Mouse (Mus musculus) kidney, embryonic 15.5 days (tissue): ENCODE measurements at regions not wholly inside any gene's neighbourhood (a gene's known extent, or its start where the extent isn't known, plus 50 kb on each side); places are given as distances from the start of the nearest gene placed in this dataset.

Experiments used
- ATAC-seq: fragments of 200-750 bp; cut with Nextera tagmentation; replicated peaks from 2 replicates; pipeline ENCODE4 v1.8.0; 2017; ENCODE audit warnings: moderate TSS enrichment; ENCODE audit not compliant: low FRiP score
- H3K27ac ChIP-seq: fragments of 300-500 bp; sonication (generic); 2 replicates; pipeline ENCODE4 v1.5.1; 2015; ENCODE audit warnings: mild to moderate bottlenecking, inconsistent platforms
- H3K27me3 ChIP-seq: fragments of 300-500 bp; sonication (generic); 2 replicates; pipeline ENCODE4 v1.6.1; 2015; ENCODE audit warnings: inconsistent platforms
- H3K36me3 ChIP-seq: fragments of 300-500 bp; sonication (generic); 2 replicates; pipeline ENCODE4 v1.6.1; 2015; ENCODE audit warnings: inconsistent platforms
- H3K4me1 ChIP-seq: fragments of 300-500 bp; sonication (generic); 2 replicates; pipeline ENCODE4 v1.6.1; 2015; ENCODE audit warnings: inconsistent platforms
- H3K4me2 ChIP-seq: fragments of 300-500 bp; sonication (generic); 2 replicates; pipeline ENCODE4 v1.6.1; 2015; ENCODE audit warnings: moderate library complexity, mild to moderate bottlenecking, inconsistent platforms
- H3K4me3 ChIP-seq: fragments of 300-500 bp; sonication (generic); replicated peaks from 2 replicates; pipeline ENCODE4 v1.5.1; 2015; ENCODE audit warnings: mild to moderate bottlenecking, inconsistent platforms
- H3K9ac ChIP-seq: fragments of 300-500 bp; sonication (generic); 2 replicates; pipeline ENCODE4 v1.6.1; 2015; ENCODE audit warnings: mild to moderate bottlenecking, inconsistent platforms
- H3K9me3 ChIP-seq: fragments of 300-500 bp; sonication (generic); replicated peaks from 2 replicates; pipeline ENCODE4 v1.6.1; 2016; ENCODE audit warnings: inconsistent platforms
- WGBS: fragments of 180-500 bp; shearing (Covaris S2); methylation state at CpG from one replicate; pipeline ENCODE4 v1.1.7; 2015; ENCODE audit warnings: mixed read lengths; 5-methylcytosine and 5-hydroxymethylcytosine counted together

DNA sequence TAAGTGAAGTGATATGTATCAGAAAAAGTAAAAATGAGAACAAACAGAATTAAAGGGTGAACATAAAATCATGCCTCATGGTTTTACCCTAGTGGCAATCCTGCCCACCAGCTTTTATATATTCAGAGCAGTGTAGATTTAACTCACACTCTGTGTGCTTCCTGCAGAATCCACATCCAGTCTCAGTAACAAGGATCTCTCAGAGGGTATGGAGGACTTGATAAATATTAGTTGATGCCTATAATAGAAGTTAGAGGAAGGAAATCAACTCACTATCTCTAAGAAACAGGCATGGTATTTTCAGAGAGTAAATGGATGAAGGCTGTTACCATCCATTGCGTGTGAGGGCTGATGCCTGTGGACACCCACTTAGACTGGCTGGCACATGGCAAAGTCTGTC, 492.5 kb upstream of the Nr5a2 start:
- no peak for ATAC-seq
- WGBS = 76% methylated on average over 1 of the region's 1 CpGs
- no peak overlapping the region for H3K27ac ChIP-seq
- no peak overlapping the region for H3K4me3 ChIP-seq
- no peaks in the 10 kb centered on the region for H3K4me1 ChIP-seq
- no peak overlapping the region for H3K4me2 ChIP-seq
- no peaks in the 10 kb centered on the region for H3K9me3 ChIP-seq
- no peaks in the 10 kb centered on the region for H3K36me3 ChIP-seq
- no peaks in the 10 kb centered on the region for H3K27me3 ChIP-seq
- no peak overlapping the region for H3K9ac ChIP-seq

DNA sequence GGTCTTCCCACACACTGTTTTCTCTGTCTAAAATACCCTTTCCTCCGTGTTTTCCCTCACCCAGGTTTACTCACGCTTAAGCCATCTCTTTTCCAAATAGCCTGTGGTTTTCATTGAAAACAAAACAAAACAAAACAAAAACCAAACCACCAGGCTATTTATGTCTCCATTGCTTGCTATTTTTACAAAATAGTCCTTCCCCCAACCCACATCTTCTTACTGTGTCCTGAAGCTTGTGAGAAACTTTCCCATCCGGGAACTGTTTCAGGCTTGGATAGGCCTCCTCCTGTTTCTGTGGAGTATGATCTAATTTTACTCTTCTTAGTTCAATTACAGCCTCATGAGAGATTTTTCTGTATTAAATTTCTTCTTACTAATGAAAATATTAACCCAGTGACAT, 486.2 kb upstream of the Nr5a2 start:
- no peak for ATAC-seq
- no peak overlapping the region for H3K4me3 ChIP-seq
- H3K4me2 ChIP-seq = no peak overlapping the region
- H3K4me1 ChIP-seq = no peaks in the 10 kb centered on the region
- no peak overlapping the region for H3K9ac ChIP-seq
- 52% methylated on average over 3 of the region's 3 CpGs for WGBS
- no peaks in the 10 kb centered on the region for H3K9me3 ChIP-seq
- no peaks in the 10 kb centered on the region for H3K27me3 ChIP-seq
- H3K36me3 ChIP-seq = no peaks in the 10 kb centered on the region
- H3K27ac ChIP-seq = no peak overlapping the region

DNA sequence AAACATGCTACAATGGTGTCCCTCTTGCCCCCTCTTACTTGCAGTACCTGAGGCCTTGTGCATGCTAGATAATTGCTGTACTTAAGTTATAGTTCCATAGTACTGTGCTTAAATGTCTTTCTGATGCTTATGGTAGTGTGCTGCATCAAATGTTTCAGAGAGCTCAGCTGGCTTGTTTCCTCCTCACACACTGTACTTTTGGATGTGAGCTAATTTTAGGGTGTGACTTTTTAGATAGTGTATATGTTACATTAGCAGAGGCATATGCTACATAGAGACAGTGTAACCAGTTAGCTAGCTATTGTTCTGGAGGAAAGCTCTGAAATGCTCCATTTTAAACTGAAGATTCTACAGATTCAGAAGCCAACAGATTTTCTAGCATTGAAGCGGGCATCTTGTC, 467.9 kb upstream of the Nr5a2 start:
- H3K9me3 ChIP-seq = no peaks in the 10 kb centered on the region
- H3K27ac ChIP-seq = no peak overlapping the region
- H3K9ac ChIP-seq = no peak overlapping the region
- H3K4me3 ChIP-seq = no peak overlapping the region
- WGBS = 89% methylated on average over 1 of the region's 1 CpGs
- no peak for ATAC-seq
- H3K27me3 ChIP-seq = no peaks in the 10 kb centered on the region
- no peak overlapping the region for H3K4me2 ChIP-seq
- H3K36me3 ChIP-seq = no peaks in the 10 kb centered on the region
- no peaks in the 10 kb centered on the region for H3K4me1 ChIP-seq

DNA sequence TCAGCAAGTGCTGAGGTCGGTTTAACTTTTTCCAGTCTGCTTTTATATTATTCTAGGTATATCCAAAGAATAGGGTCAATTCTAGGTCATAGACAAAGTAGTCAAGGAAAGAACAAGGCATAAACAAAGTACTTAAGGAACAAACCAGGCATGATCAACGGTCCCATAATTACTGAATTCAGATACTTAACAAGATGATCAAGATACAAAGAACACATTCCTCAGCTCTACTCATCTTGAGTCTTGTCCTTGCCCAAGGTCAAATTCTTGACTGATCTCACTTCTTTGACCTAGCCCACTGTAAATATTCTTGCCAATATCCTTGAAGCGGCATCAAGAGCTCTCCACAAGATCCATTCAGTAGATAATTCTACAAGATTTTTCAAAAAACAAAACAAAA, 458.1 kb upstream of the Nr5a2 start:
- 79% methylated on average over 3 of the region's 3 CpGs for WGBS
- Histone ChIP-seq H3K4me3 (no peak overlapping the region), H3K27ac (no peak overlapping the region), H3K4me1 (no peaks in the 10 kb centered on the region), H3K4me2 (no peak overlapping the region), H3K36me3 (no peaks in the 10 kb centered on the region), H3K27me3 (no peaks in the 10 kb centered on the region), H3K9ac (no peak overlapping the region), H3K9me3 (no peaks in the 10 kb centered on the region)
- no peak for ATAC-seq

DNA sequence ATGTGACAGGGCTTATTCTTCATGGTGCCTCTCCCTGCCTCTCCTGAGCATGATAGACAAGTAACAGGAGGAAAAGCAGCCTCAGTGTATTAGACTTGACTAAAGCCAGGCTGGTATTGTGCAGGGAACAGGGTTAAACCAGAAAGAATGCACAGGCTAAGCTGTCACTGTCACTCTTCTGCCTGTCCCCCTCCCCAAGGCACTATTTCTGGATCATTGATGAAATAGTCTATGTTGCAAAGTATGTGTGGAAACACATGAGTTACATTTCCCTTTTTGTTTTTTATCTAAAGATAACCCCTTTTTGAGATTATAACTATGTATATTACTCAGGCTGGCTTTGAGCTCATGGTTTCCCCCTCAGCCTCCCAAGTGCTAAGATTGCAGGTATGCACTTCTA, 436.5 kb upstream of the Nr5a2 start:
- Histone ChIP-seq H3K4me2 (no peak overlapping the region), H3K9me3 (no peaks in the 10 kb centered on the region), H3K36me3 (no peaks in the 10 kb centered on the region), H3K27ac (no peak overlapping the region), H3K27me3 (no peaks in the 10 kb centered on the region), H3K9ac (no peak overlapping the region), H3K4me1 (no peaks in the 10 kb centered on the region), H3K4me3 (no peak overlapping the region)
- ATAC-seq = no peak

DNA sequence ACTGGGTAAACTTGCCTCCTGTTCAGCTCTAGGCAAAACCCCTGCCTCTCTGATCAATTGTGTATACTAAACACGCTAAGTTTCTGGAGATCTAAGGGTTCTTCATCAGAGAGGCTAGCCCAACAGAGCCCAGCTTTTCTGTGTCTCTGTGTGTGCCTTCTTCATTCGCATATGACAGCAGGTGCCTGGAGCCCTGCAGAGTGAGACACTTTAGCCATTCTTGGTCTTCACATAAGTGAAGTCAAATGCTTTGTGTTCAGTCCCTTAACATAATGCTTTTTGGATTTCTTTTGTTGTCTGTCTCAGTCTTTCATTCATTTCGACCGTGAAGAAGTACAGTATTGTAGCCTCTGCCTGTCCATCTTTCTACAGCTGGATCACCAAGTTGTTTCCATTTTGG, 427.3 kb upstream of the Nr5a2 start:
- Histone ChIP-seq H3K36me3 (no peaks in the 10 kb centered on the region), H3K27me3 (no peaks in the 10 kb centered on the region), H3K9me3 (no peaks in the 10 kb centered on the region), H3K27ac (no peak overlapping the region), H3K4me1 (no peaks in the 10 kb centered on the region), H3K9ac (no peak overlapping the region), H3K4me3 (no peak overlapping the region), H3K4me2 (no peak overlapping the region)
- 80% methylated on average over 4 of the region's 4 CpGs for WGBS
- no peak for ATAC-seq

DNA sequence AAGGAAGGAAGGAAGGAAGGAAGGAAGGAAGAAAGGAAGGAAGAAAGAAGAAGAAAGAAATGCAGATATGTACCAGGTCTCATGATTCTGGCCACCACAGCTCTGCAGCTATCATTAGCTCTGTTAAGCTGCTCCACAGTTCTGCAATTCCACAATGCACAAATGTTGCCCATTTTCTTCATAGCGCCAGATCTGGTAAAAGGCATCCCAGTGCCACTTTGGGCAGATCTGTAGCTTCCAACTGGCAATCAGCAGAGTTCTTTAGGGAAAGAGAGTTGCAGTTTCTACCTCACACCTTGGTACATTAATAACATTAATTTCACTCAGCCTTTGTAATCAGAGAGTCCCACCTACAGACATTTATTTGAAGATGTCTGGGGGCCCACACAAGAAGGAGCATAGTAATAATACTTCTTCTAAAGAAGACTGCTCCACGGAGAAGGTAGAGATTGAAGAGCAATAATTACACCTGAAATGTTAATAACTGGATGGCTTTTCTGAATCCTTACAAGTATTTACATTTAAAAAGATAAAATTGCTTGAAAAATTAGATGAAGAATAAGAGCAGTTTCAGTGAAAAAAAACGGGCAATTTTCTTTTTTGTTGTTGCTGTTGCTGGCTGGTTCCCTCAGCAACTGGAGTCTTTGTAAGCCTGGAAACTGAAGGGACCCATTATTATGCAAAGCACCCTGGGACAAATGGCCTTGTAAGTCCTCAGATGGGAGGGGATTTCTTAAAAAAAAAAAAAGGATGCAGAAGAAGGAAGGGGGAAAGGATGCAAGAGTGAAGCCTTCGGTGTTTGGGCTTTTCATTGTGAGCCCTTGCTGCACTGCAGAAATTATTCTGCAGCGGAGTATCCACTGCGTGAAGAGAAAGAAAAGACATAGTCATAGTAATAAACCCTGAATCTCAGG, 418.1 kb upstream of the Nr5a2 start:
- Histone ChIP-seq H3K27me3 (no peaks in the 10 kb centered on the region), H3K4me1 (peaks cover 26% of the 10 kb centered on the region), H3K4me2 (no peak overlapping the region), H3K9ac (no peak overlapping the region), H3K27ac (no peak overlapping the region), H3K36me3 (no peaks in the 10 kb centered on the region), H3K9me3 (no peaks in the 10 kb centered on the region), H3K4me3 (no peak overlapping the region)
- WGBS = 36% methylated on average over 6 of the region's 6 CpGs
- ATAC-seq = no peak

DNA sequence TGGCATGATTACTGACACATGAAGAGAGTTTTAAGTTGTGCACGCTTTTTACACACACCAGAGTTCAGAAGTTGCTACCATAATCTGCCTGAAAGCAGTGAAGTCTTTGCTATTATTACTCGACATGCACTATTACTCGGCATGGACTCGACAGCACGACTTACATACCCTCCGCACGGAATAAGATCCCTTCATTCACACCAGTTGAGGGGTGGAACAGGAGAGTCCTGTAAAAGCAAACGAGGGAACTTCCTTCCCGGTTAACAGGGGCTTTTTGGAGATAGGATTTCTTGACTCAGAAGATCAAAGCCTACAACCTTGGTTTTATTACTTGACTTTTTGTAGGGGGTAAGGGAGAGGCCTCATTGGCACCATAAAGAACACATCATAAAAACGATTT, 416.4 kb upstream of the Nr5a2 start:
- H3K27me3 ChIP-seq = no peaks in the 10 kb centered on the region
- H3K4me1 ChIP-seq = peaks cover 26% of the 10 kb centered on the region
- ATAC-seq = peak; percentile 68
- no peak overlapping the region for H3K9ac ChIP-seq
- no peak overlapping the region for H3K4me2 ChIP-seq
- H3K36me3 ChIP-seq = no peaks in the 10 kb centered on the region
- H3K27ac ChIP-seq = 0 out of 2 replicates have a peak overlapping the region, but pooled peaks have one; percentile 10
- 12% methylated on average over 10 of the region's 10 CpGs for WGBS
- H3K9me3 ChIP-seq = no peaks in the 10 kb centered on the region
- H3K4me3 ChIP-seq = no peak overlapping the region

DNA sequence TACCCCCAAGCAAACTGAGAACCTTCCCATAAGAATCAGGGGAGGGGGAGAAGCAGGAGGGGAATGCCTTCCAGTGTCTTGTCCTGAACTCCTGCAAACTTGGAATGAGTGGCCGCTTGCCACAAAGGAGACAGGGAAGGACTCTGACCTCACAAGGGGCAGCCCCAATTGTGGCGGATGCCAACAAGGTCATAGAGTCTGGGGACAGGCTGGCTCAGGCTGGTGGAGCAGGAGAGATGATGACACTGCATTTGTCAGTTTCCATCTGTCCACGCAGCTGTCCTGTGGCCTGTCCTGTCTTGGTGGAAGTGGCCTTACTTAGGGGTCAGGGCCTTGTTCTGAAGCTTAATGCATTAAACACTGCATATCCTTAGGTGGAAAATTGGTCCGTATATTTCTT, 414.4 kb upstream of the Nr5a2 start:
- no peak overlapping the region for H3K4me2 ChIP-seq
- no peak overlapping the region for H3K4me3 ChIP-seq
- no peak overlapping the region for H3K9ac ChIP-seq
- no peaks in the 10 kb centered on the region for H3K36me3 ChIP-seq
- no peaks in the 10 kb centered on the region for H3K27me3 ChIP-seq
- H3K27ac ChIP-seq = 0 out of 2 replicates have a peak overlapping the region, but pooled peaks have one; percentile 27
- no peak for ATAC-seq
- WGBS = 56% methylated on average over 4 of the region's 4 CpGs
- H3K4me1 ChIP-seq = peaks cover 26% of the 10 kb centered on the region
- no peaks in the 10 kb centered on the region for H3K9me3 ChIP-seq

DNA sequence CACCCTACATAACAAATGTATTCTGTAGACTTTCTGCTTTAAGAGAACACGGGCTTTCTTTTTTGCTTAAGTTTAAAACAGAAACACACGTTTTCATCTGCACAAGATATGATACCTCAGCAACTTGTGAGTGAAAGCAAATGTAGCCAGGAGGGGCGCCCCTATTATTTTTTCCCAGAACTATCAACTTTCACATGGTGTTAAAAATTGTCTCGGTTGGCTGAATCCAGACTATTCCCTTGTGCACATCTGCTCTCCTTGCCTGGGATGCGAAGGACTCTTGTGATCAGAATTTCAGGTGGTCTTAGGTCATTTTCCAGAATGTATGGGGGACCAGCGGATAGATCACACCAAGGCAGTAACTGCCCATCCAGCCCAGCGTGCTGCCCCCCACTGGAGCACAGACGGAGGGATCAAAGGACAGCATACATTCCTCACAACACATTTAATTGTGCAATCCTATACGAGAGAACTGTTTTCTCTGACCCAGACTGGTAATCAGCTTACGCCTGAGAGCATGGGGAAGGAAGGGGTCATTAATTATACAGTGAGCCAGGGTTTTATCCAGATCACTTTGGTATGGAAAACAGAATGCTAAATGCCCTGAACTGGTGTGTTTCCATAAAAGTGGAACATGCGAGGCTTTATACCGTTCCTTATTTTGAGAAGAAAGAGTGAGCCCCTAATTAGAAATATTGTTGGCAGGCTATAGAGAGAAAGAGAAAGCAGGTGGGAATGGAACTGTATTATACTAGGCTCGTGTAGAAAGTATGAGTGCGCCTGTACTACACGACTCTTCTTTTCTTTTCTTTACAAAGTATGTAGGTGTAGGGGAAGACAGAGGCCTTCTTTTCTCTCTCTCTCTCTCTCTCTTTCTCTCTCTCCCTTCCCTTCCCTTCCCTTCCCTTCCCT, 413.5 kb upstream of the Nr5a2 start:
- Histone ChIP-seq H3K4me1 (peaks cover 26% of the 10 kb centered on the region), H3K4me3 (no peak overlapping the region), H3K27ac (peak overlapping the region; percentile 16; the same call in 1 of the 2 replicates), H3K27me3 (no peaks in the 10 kb centered on the region), H3K36me3 (no peaks in the 10 kb centered on the region), H3K9ac (no peak overlapping the region), H3K9me3 (no peaks in the 10 kb centered on the region), H3K4me2 (no peak overlapping the region)
- WGBS = 41% methylated on average over 15 of the region's 15 CpGs
- peak; percentile 87 for ATAC-seq

DNA sequence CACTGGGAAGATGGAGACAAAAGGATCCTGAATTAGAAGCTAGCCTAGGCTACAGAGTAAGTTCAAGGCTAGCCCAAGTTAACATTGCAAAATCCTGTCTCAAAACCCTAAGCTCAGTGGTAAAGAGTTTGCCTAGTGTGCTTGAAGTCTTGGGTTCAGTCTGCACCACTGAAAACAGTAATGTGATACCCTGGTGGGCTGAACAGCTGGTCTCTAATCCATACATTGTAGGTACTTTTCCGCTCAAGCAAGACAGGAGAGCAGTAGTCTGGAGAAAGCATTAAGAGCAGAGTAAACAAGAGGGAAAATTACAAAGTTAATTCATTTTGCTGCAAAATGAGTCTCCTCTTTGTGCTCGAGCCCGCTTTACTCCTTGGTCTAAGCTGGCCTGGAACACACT, 412.0 kb upstream of the Nr5a2 start:
- Histone ChIP-seq H3K9me3 (no peaks in the 10 kb centered on the region), H3K36me3 (no peaks in the 10 kb centered on the region), H3K4me1 (peaks cover 26% of the 10 kb centered on the region), H3K27ac (no peak overlapping the region), H3K27me3 (no peaks in the 10 kb centered on the region), H3K4me3 (no peak overlapping the region), H3K4me2 (no peak overlapping the region), H3K9ac (no peak overlapping the region)
- 75% methylated on average over 3 of the region's 3 CpGs for WGBS
- ATAC-seq = no peak

DNA sequence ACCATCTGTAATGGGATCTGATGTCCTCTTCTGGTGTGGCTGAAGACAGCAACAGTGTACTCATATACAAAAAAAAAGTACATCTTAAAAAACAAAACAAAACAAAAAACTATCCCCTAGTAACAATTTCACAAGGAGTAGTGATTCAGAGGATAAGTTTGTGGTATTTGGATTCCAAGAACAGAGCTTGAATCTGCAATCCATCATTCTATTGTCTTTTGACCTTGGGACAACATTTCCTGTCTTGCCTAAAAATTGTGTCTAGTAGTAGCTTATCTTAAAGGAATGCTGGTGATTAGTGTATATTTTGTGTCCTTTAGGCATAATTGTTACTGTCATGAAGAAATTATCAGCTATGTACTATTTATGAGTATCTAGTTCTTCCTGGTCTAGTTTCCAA, 404.1 kb upstream of the Nr5a2 start:
- Histone ChIP-seq H3K4me1 (no peaks in the 10 kb centered on the region), H3K27ac (no peak overlapping the region), H3K9me3 (no peaks in the 10 kb centered on the region), H3K36me3 (no peaks in the 10 kb centered on the region), H3K9ac (no peak overlapping the region), H3K4me2 (no peak overlapping the region), H3K27me3 (no peaks in the 10 kb centered on the region), H3K4me3 (no peak overlapping the region)
- no peak for ATAC-seq
